Mouse (Mus musculus): ENCODE data around the gene 6030408B16Rik.

GRCm38 (mm10) chr15:101317814-101318500, 24.9 kb downstream of the 6030408B16Rik start:
- TF ChIP-seq CTCF (IDR thresholded peaks at IDR 0.05; ENCODE audit: insufficient read depth, low read depth, low read length) (no peak), POLR2A (IDR thresholded peaks at IDR 0.05; ENCODE audit: insufficient read depth, low read depth, low read length) (no peak)
